Mouse (Mus musculus) forebrain, embryonic 11.5 days (tissue): ENCODE results near the gene Inca1. TPM values are rescaled to one million over a fixed set of nuclear protein-coding genes. Genes with fewer than 3 reads are reported as not detected.

ENCODE experiments used
- ATAC-seq: fragments of 200-750 bp; cut with Nextera tagmentation; replicated peaks from 2 replicates; pipeline ENCODE4 v1.8.0; 2017; ENCODE audit warnings: moderate TSS enrichment; ENCODE audit not compliant: low FRiP score
- DNase-seq: peaks from one replicate; pipeline ENCODE4 v3.0.0-alpha.2; 2017; ENCODE audit warnings: low spot score
- H3K27ac ChIP-seq: fragments of 300-500 bp; sonication (generic); 2 replicates; pipeline ENCODE4 v1.5.1; 2014; ENCODE audit warnings: low read depth, low read length
- H3K27me3 ChIP-seq: fragments of 300-500 bp; sonication (generic); 2 replicates; pipeline ENCODE4 v1.6.1; 2014; ENCODE audit warnings: mild to moderate bottlenecking, low read length, mixed read lengths; ENCODE audit not compliant: control insufficient read depth, insufficient read depth
- H3K36me3 ChIP-seq: fragments of 300-500 bp; sonication (generic); 2 replicates; pipeline ENCODE4 v1.6.1; 2014; ENCODE audit warnings: mild to moderate bottlenecking, low read length, moderate library complexity, mixed read lengths; ENCODE audit not compliant: control insufficient read depth, insufficient read depth
- H3K4me1 ChIP-seq: fragments of 300-500 bp; sonication (generic); replicated peaks from 2 replicates; pipeline ENCODE4 v1.6.1; 2014; ENCODE audit warnings: low read length, mixed read lengths; ENCODE audit not compliant: control insufficient read depth, insufficient read depth
- H3K4me2 ChIP-seq: fragments of 300-500 bp; sonication (generic); 2 replicates; pipeline ENCODE4 v1.6.1; 2014; ENCODE audit warnings: low read depth, mild to moderate bottlenecking, low read length, moderate library complexity, mixed read lengths; ENCODE audit not compliant: severe bottlenecking
- H3K4me3 ChIP-seq: fragments of 300-500 bp; sonication (generic); 2 replicates; pipeline ENCODE4 v1.5.1; 2014; ENCODE audit warnings: low read depth, low read length
- H3K9ac ChIP-seq: fragments of 300-500 bp; sonication (generic); 2 replicates; pipeline ENCODE4 v1.6.1; 2014; ENCODE audit warnings: low read length
- H3K9me3 ChIP-seq: fragments of 300-500 bp; sonication (generic); 2 replicates; pipeline ENCODE4 v1.6.1; 2016; ENCODE audit warnings: low read length, mixed read lengths; ENCODE audit not compliant: control insufficient read depth
- WGBS: fragments of 180-500 bp; shearing (Covaris S2); extraction: QIAGEN DNeasy Blood & Tissue Kit; methylation state at CpG from one replicate; pipeline ENCODE4 v1.1.7; 2014; 5-methylcytosine and 5-hydroxymethylcytosine counted together
- polyA plus RNA-seq: library from polyadenylated mRNA; unstranded; fragments of >200 nt; fragmentation: Nextera tagmentation; extraction: Ambion mirVana; gene quantifications from 2 replicates; pipeline ENCODE4 v1.2.1, GENCODE M21; 2014

Gene Inca1
- polyA plus RNA-seq = 0.65 and 1.3 TPM in 2 replicates

DNA sequence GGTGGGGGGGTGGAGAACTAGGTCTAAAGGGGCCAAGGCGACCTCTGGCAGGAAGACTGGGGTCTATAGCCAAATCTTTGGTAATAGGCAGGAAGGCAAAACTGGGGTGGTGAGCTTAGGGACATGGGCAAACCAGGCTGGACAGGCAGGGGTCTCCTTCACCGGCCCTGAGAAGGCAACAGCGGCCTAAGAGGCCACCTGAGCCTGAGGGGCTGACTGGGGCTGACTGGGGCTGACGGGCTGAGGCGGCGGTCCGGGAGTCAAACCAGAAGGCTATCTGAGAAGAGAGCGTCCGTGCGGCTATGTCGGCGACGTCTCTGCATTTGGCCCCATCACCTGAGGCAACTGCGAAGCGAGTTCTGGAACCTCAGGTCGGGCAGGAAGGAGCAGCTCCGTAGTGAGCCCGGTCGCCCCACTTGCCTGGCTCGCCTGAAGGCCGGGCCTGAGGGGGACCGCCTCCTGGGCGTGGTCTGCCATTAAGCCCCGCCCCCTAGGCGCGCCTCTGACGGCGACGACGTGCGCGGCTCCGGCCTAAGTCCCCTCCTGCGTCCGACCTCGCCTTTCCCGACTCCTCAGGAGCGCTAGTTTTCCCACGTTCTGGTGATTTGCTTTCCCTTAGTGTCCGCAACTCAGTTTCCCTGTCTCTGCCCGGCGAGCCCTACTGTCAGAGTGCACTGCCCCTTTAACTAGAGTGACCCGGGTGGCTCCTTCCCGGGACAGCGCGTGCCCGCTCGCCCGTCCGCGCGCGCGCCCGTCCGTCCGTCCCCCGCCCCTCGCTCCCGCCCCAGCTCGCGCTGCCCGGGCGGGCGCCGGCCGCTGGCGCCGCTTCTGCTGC, at the start of gene Inca1, which contains the start of gene Kif1c:
Gene Inca1, minus strand, starts transcription at position 434 of the 835 bp plus-strand sequence.
Gene Kif1c, plus strand, starts transcription at position 827 of the 835 bp plus-strand sequence.
- 1% methylated on average over 69 of the region's 69 CpGs for whole genome bisulfite sequencing
- Histone ChIP-seq H3K4me1 (peaks cover 9% of the 10 kb centered on the region; the same call in 1 of the 2 replicates), H3K27me3 (no peaks in the 10 kb centered on the region), H3K9ac (peak within 1 kb of the TSS; percentile 86), H3K36me3 (peaks cover 2% of the 10 kb centered on the region; the same call in 1 of the 2 replicates), H3K4me2 (peak within 1 kb of the TSS; percentile 76), H3K4me3 (peak within 1 kb of the TSS; percentile 91), H3K27ac (peak within 1 kb of the TSS; percentile 70), H3K9me3 (no peaks in the 10 kb centered on the region)
- peak; percentile 93 for ATAC-seq
- peak; percentile 96 for DNase-seq

DNA sequence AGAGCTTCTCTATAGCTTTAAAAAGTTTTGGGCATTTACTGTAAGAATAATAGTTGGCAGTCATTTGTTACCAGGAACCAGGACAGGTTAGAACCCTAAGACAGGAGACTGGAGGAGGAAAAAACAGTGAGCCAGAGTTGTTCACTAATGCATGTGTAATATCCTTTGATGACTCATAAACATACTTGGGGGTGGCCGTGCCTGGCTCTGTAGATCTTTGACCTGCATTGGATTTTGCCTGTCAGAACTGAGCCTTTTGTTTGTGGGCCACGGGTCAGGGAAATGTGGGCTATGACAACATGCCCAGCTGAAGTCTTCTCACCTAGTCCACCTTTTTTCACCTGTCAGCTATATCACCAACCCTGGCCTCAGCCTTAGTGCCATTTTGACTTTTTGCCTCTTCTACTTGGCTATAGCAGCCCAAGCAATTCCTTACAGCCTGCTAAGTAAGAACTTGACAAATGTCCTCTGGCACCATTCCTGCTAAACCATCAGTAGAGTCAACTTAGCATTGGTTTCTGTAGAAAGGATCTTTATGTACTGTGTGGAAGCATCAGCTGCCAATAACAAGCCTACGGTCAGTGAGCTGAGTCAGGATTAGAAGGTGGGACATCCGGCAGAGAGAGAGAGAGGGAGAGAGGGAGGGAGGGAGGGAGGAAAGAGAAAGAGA, 48.1 kb upstream of the Inca1 start:
- ATAC-seq (no peak), DNase-seq (no peak)
- no peaks in the 10 kb centered on the region for H3K36me3 ChIP-seq
- no peaks in the 10 kb centered on the region; the same call in 1 of the 2 replicates for H3K9me3 ChIP-seq
- no peaks in the 10 kb centered on the region for H3K4me1 ChIP-seq
- no peak overlapping the region for H3K4me2 ChIP-seq
- 89% methylated on average over 4 of the region's 4 CpGs for WGBS
- no peak overlapping the region for H3K9ac ChIP-seq
- H3K27me3 ChIP-seq = no peaks in the 10 kb centered on the region
- no peak overlapping the region for H3K27ac ChIP-seq
- H3K4me3 ChIP-seq = no peak overlapping the region

DNA sequence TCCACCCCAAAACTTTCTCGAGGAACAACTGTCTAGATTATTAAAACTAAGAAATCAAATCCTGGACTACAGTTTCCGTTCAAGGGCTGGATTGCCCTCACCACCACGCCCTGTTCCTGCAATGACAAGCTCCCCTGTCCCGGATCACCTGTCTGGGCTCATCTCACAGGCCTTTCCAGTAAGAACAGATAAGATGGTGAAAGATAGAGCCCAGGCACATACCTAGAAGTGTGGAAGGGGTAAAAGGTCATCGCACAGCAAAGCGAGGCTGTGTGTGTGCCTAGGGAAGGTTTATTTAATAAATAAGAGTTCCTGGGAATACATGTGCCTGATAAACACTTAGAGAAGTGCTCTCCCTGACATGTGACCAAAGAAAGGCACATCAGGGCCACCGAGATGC, 45.7 kb upstream of the Inca1 start:
- ATAC-seq (no peak), DNase-seq (no peak)
- Histone ChIP-seq H3K4me1 (no peaks in the 10 kb centered on the region), H3K4me2 (no peak overlapping the region), H3K27ac (no peak overlapping the region), H3K9ac (no peak overlapping the region), H3K9me3 (no peaks in the 10 kb centered on the region; the same call in 1 of the 2 replicates), H3K27me3 (no peaks in the 10 kb centered on the region), H3K36me3 (no peaks in the 10 kb centered on the region), H3K4me3 (no peak overlapping the region)
- WGBS = 86% methylated on average over 7 of the region's 7 CpGs

DNA sequence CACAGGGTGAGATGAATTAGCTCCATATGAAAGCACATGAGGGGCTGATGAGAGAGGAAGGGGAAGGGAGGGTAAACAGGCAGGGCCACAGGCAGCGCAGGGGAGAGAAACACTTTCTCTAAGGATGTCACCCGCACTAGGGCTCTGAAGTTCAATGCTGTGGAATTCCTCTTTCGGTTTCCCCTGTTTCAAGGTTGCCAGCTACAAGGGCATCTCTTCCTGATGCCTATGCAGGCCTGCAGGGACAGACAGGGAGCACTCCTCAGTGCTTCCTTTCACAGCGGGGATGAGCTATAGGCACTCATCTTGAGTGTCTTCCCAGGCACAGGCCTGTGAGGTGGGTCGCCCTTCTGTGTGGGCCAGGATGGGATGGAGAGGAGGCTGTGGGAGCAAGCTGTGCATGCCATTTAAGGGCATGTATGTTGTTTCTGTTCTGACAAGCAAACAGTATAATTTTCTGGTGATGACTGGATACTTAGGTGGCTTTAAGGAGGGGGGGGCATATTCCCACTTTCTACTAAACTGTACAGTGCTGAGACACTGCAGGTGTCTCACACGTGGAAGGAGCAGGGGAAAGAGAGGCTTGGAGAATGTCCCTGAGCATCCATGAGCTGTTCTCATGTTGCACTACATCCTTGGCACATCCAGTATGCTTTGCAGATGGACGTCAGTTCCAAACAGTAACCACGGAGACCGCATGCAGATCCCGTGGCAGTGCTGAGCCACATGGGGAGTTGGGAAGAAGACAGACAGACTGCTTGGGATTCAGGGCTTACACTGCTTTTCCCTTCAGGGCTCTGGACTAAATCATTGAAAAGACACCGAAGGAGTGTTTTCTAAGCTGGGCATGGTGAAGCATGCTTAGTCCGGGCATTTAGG, 42.9 kb upstream of the Inca1 start:
- H3K9me3 ChIP-seq = no peaks in the 10 kb centered on the region
- H3K27me3 ChIP-seq = no peaks in the 10 kb centered on the region
- H3K27ac ChIP-seq = no peak overlapping the region
- WGBS = 86% methylated on average over 12 of the region's 12 CpGs
- ATAC-seq (no peak), DNase-seq (no peak)
- no peak overlapping the region for H3K4me3 ChIP-seq
- no peak overlapping the region for H3K4me2 ChIP-seq
- no peak overlapping the region for H3K9ac ChIP-seq
- H3K36me3 ChIP-seq = no peaks in the 10 kb centered on the region
- no peaks in the 10 kb centered on the region for H3K4me1 ChIP-seq

DNA sequence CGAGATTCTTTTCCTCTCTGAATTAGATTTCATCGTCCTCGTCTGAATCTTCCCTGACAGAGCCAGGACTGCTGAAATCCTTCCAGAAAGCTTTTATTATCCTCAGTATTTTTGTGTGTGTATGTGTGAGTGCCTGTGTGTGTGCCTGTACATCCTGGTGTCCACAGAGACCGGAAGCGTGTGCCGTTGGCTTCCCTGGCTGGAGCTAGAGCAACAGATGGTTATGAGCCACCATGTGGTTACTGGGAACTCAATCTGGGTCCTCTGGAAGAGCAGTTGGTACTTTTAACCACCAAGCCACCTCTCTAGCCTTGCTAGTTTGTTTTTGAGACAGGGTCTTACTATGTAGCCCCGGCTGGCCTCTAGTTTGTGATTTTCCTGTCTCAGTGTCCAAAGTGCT, 42.2 kb upstream of the Inca1 start:
- ATAC-seq (no peak), DNase-seq (no peak)
- Histone ChIP-seq H3K4me3 (no peak overlapping the region), H3K27me3 (no peaks in the 10 kb centered on the region), H3K36me3 (no peaks in the 10 kb centered on the region), H3K4me1 (no peaks in the 10 kb centered on the region), H3K27ac (no peak overlapping the region), H3K9me3 (no peaks in the 10 kb centered on the region), H3K4me2 (no peak overlapping the region), H3K9ac (no peak overlapping the region)
- 92% methylated on average over 7 of the region's 7 CpGs for WGBS

DNA sequence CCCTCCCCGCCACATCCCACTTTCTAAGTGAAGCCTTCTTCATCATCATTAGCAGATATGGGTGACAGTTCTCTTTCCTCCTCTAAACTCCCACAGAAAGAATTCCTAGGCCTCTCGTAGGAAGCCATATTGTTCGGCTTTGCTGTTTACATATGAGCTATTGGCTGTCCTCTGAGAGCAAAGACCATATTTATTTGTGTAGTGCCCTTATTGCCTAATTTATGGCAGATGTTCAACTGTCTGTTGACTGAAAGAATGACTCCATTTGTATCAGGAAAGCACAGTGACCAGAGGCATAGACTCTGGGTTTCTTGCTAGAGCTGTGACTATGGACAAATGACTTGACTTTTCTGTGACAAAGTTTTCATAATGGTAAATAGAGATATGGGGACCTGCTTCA, 41.6 kb upstream of the Inca1 start:
- DNase-seq (no peak), ATAC-seq (no peak)
- Histone ChIP-seq H3K4me2 (no peak overlapping the region), H3K9me3 (no peaks in the 10 kb centered on the region), H3K36me3 (no peaks in the 10 kb centered on the region), H3K9ac (no peak overlapping the region), H3K27me3 (no peaks in the 10 kb centered on the region), H3K4me1 (no peaks in the 10 kb centered on the region), H3K4me3 (no peak overlapping the region), H3K27ac (no peak overlapping the region)
- WGBS = 86% methylated on average over 3 of the region's 3 CpGs

DNA sequence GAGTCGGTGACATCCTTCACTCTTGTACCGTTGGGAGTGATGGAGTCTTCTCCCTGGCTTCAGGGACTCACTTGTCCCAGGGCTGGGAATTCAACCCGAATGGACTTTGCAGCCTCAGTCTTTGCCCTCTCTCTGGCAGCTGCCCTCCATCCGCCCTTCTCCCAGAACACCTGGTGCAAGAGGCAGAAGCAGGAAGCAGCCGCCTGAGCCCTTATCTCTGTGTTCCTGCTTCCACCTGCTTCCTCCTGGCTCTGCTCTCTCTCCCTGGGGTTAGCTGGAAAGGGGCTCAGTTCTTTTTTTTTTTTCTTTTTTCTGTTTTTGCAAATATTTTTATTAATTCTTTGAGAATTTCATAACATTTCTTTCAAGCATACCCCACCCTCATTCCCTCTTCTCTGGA, 37.8 kb upstream of the Inca1 start:
- 76% methylated on average over 5 of the region's 5 CpGs for WGBS
- no peaks in the 10 kb centered on the region for H3K4me1 ChIP-seq
- ATAC-seq = no peak

DNA sequence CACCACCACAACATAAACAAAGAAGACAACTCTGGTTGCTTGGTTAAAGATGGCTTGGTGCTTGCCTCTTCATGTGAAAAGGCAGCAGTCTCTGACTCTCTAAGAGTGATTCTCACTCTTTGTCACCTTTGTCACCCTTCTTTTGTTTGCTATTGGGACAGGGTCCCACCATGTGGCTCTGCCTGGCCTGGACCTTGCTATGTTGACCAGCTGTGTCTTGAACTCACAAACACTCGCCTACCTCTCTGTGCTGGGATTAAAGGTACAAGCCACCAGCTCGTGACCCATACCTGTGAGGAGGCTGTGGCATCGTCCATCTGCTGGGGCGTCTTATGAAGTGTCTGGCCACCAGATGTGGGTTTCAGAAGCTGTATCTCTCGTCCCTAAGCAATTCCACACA, 33.3 kb upstream of the Inca1 start:
- Histone ChIP-seq H3K4me3 (no peak overlapping the region), H3K4me1 (no peaks in the 10 kb centered on the region), H3K27ac (no peak overlapping the region), H3K4me2 (no peak overlapping the region), H3K36me3 (no peaks in the 10 kb centered on the region), H3K27me3 (no peaks in the 10 kb centered on the region), H3K9me3 (no peaks in the 10 kb centered on the region), H3K9ac (no peak overlapping the region)
- ATAC-seq (no peak), DNase-seq (no peak)
- 78% methylated on average over 5 of the region's 5 CpGs for WGBS

More for the DNA sequence above, 37.8 kb upstream of the Inca1 start:
- H3K27me3 ChIP-seq = no peaks in the 10 kb centered on the region
- H3K36me3 ChIP-seq = no peaks in the 10 kb centered on the region
- no peak for DNase-seq
- H3K9me3 ChIP-seq = no peaks in the 10 kb centered on the region
- H3K9ac ChIP-seq = no peak overlapping the region
- no peak overlapping the region for H3K4me2 ChIP-seq
- no peak overlapping the region for H3K27ac ChIP-seq
- H3K4me3 ChIP-seq = no peak overlapping the region
